Mouse (Mus musculus) midbrain, embryonic 16.5 days (tissue): ENCODE measurements around the gene Hk1. TPM values are rescaled to one million over a fixed set of nuclear protein-coding genes. Genes with fewer than 3 reads are reported as not detected.

ENCODE experiments used
- ATAC-seq: fragments of 200-750 bp; cut with Nextera tagmentation; 2 replicates; pipeline ENCODE4 v1.8.0; 2017; ENCODE audit warnings: moderate TSS enrichment
- H3K27ac ChIP-seq: fragments of 300-500 bp; sonication (generic); 2 replicates; pipeline ENCODE4 v1.5.1; 2014; ENCODE audit warnings: mild to moderate bottlenecking, low read length, mixed read lengths
- H3K27me3 ChIP-seq: fragments of 300-500 bp; sonication (generic); 2 replicates; pipeline ENCODE4 v1.6.1; 2014; ENCODE audit warnings: low read depth, low read length, mixed read lengths; ENCODE audit not compliant: control insufficient read depth, insufficient read depth
- H3K36me3 ChIP-seq: fragments of 300-500 bp; sonication (generic); 2 replicates; pipeline ENCODE4 v1.6.1; 2014; ENCODE audit warnings: mild to moderate bottlenecking, low read length, moderate library complexity, mixed read lengths; ENCODE audit not compliant: control insufficient read depth, insufficient read depth
- H3K4me1 ChIP-seq: fragments of 300-500 bp; sonication (generic); 2 replicates; pipeline ENCODE4 v1.6.1; 2014; ENCODE audit warnings: mild to moderate bottlenecking, low read length, mixed read lengths; ENCODE audit not compliant: control insufficient read depth, insufficient read depth
- H3K4me2 ChIP-seq: fragments of 300-500 bp; sonication (generic); 2 replicates; pipeline ENCODE4 v1.6.1; 2014; ENCODE audit warnings: mild to moderate bottlenecking, low read length, mixed read lengths
- H3K4me3 ChIP-seq: fragments of 300-500 bp; sonication (generic); 2 replicates; pipeline ENCODE4 v1.5.1; 2014; ENCODE audit warnings: low read depth, mild to moderate bottlenecking, low read length, moderate library complexity, mixed read lengths
- H3K9ac ChIP-seq: fragments of 300-500 bp; sonication (generic); 2 replicates; pipeline ENCODE4 v1.6.1; 2014; ENCODE audit warnings: low read depth, low read length, mixed read lengths
- H3K9me3 ChIP-seq: fragments of 300-500 bp; sonication (generic); replicated peaks from 2 replicates; pipeline ENCODE4 v1.6.1; 2014; ENCODE audit warnings: mild to moderate bottlenecking, low read length, mixed read lengths; ENCODE audit not compliant: control insufficient read depth, poor library complexity, severe bottlenecking
- WGBS: fragments of 180-500 bp; shearing (Covaris S2); extraction: QIAGEN DNeasy Blood & Tissue Kit; methylation state at CpG from one replicate; pipeline ENCODE4 v1.1.7; 2014; 5-methylcytosine and 5-hydroxymethylcytosine counted together
- polyA plus RNA-seq: library from polyadenylated mRNA; unstranded; fragments of >200 nt; fragmentation: Nextera tagmentation; extraction: Ambion mirVana; gene quantifications from 2 replicates; pipeline ENCODE4 v1.2.1, GENCODE M21; 2015

Hk1 gene
- polyA plus RNA-seq, 1 experiment from 2014 or later = 155 TPM

DNA sequence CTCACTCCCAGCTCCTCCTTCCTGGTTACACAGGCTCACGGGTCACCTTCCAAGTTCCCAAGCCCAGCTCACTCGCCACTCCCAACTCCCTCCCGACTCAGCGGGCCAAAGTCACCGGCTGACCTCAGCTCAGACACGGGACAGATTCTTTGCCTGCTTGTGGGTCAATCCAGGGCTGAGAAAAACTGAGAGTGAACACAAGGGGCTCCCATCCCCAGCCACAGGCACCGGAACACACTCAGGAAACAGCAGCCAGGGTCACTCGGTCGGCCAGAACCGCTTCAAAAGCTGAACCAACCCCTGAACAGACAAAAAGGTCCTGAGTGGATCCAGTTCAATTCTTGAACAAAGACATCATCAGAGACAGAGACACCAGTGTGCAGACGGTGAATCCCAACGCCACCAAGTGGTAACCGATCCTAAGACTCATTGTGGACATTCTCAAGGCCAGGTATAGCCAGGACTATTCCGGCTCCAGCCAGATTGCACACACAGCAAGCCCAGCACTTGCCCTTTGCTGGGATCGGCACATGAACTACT, 65.8 kb downstream of the Hk1 start:
- H3K4me1 ChIP-seq = no peaks in the 10 kb centered on the region
- H3K4me3 ChIP-seq = no peak overlapping the region
- 57% methylated on average over 15 of the region's 15 CpGs for WGBS
- no peaks in the 10 kb centered on the region for H3K9me3 ChIP-seq
- H3K27ac ChIP-seq = no peak overlapping the region
- no peak overlapping the region for H3K9ac ChIP-seq
- H3K36me3 ChIP-seq = no peaks in the 10 kb centered on the region; the same call in 1 of the 2 replicates
- no peaks in the 10 kb centered on the region for H3K27me3 ChIP-seq
- ATAC-seq = no peak
- no peak overlapping the region for H3K4me2 ChIP-seq

DNA sequence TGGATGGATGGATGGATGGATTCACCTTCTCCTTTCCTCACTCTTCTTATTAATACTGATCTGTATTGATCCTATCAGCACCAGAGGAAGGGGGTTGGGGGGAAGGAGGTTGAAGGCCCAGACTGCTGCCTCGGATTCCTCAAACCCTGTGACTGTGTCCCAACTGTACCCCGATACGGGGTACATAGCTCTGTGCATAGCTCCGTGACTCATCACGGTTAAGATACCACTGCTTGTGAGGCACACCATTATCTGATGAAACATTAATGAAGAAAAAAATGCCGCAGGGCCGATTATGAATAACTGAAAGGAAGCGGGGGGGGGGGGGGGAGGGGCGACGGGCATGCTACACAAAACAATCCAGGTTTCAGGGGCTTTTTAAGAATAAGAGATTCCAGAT, 66.6 kb downstream of the Hk1 start:
- 81% methylated on average over 5 of the region's 10 CpGs for WGBS
- Histone ChIP-seq H3K27ac (no peak overlapping the region), H3K4me1 (no peaks in the 10 kb centered on the region), H3K4me2 (no peak overlapping the region), H3K36me3 (peaks cover 4% of the 10 kb centered on the region; the same call in 1 of the 2 replicates), H3K4me3 (no peak overlapping the region), H3K27me3 (no peaks in the 10 kb centered on the region), H3K9me3 (no peaks in the 10 kb centered on the region), H3K9ac (no peak overlapping the region)
- ATAC-seq = no peak

DNA sequence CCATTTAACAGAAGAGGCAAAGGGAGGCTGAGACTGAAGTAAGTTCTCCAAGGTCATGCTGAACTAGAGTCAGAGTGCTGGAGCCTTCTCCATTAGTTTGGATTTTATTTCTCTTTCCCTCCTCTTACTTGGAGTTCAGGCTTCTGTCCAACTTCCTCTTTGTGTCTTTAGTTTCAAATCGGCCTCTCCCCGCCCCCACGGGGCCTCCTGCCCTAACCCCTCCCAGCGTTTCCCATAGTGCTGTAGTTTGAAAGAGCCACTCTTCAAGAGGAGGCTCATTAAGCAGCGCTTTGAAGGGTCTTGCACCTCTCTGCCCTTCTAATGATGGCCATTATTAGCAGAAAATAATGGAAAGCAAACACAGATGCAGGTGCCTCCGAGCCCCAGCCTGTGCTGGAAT, 68.2 kb downstream of the Hk1 start:
- Histone ChIP-seq H3K9me3 (no peaks in the 10 kb centered on the region), H3K4me3 (no peak overlapping the region), H3K27ac (no peak overlapping the region), H3K36me3 (peaks cover 4% of the 10 kb centered on the region; the same call in 1 of the 2 replicates), H3K4me2 (no peak overlapping the region), H3K27me3 (no peaks in the 10 kb centered on the region), H3K4me1 (no peaks in the 10 kb centered on the region), H3K9ac (no peak overlapping the region)
- ATAC-seq = no peak
- 42% methylated on average over 6 of the region's 6 CpGs for WGBS

GRCm38 (mm10) chr10:62310259-62311039, 69.3 kb downstream of the Hk1 start:
- ATAC-seq = no peak

GRCm38 (mm10) chr10:62309593-62309992, 70.1 kb downstream of the Hk1 start:
- Histone ChIP-seq H3K36me3 (peaks cover 4% of the 10 kb centered on the region; the same call in 1 of the 2 replicates), H3K27ac (no peak overlapping the region), H3K4me2 (no peak overlapping the region), H3K27me3 (no peaks in the 10 kb centered on the region), H3K4me1 (no peaks in the 10 kb centered on the region), H3K9ac (no peak overlapping the region), H3K9me3 (no peaks in the 10 kb centered on the region), H3K4me3 (no peak overlapping the region)
- 89% methylated on average over 5 of the region's 5 CpGs for WGBS
- no peak for ATAC-seq

More at GRCm38 (mm10) chr10:62310259-62311039, 69.3 kb downstream of the Hk1 start:
- no peaks in the 10 kb centered on the region for H3K27me3 ChIP-seq
- H3K9ac ChIP-seq = no peak overlapping the region
- H3K4me2 ChIP-seq = no peak overlapping the region
- no peaks in the 10 kb centered on the region for H3K9me3 ChIP-seq
- peaks cover 4% of the 10 kb centered on the region; the same call in 1 of the 2 replicates for H3K36me3 ChIP-seq
- WGBS = 90% methylated on average over 10 of the region's 10 CpGs
- no peaks in the 10 kb centered on the region for H3K4me1 ChIP-seq
- H3K4me3 ChIP-seq = no peak overlapping the region
- no peak overlapping the region for H3K27ac ChIP-seq

DNA sequence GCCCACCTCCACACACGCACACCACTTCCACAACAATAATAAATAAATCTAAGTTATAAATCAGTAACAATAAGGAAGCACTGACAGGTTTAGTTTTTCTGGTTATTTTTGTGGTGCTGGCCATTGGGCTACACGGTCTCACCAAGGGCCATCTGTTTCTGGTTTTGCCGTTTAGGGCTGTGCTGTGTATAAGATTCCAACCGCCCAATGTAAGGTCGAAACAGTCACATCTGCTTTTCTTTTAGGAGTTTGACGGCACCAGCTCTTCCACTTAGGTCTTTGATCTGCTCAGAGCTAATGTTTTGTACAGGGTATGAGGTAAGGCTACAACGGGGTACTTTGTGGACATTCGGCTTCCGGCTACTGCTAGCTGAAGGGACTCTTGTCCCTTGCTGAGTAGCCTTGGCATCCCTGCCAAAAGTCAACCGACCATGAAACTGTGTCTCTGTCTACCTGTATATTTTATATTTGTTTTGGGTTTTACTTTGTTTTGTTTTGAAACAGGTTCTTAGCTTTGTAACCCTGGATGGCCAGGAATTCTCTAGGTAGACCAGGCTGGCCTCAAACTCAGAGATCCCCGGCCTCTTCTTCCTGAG, 70.7 kb downstream of the Hk1 start:
- 95% methylated on average over 11 of the region's 11 CpGs for WGBS
- no peak overlapping the region for H3K4me2 ChIP-seq
- no peak for ATAC-seq
- no peak overlapping the region for H3K27ac ChIP-seq
- H3K4me1 ChIP-seq = no peaks in the 10 kb centered on the region
- no peak overlapping the region for H3K9ac ChIP-seq
- H3K4me3 ChIP-seq = no peak overlapping the region
- no peaks in the 10 kb centered on the region for H3K9me3 ChIP-seq
- H3K27me3 ChIP-seq = no peaks in the 10 kb centered on the region
- H3K36me3 ChIP-seq = peaks cover 5% of the 10 kb centered on the region

DNA sequence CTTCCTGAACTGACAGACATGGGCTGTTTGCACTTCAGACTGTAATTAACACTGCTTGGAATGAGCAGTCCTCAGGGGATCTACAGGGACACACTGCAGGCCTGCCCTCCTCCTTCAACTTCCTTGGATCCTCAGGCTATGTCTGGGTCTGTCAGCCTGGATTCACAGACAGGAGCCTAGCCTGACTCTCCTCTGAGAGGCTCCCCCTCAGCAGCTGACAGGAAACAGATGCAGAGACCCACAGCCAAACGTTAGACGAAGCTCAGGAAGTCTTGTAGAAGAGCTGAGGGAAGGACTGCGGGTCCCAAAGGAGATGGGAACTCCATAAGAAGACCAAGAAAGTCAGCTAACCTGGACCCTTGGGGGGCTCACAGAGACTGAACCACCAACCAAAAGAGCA, 73.2 kb downstream of the Hk1 start:
- Histone ChIP-seq H3K27me3 (no peaks in the 10 kb centered on the region), H3K9ac (no peak overlapping the region), H3K36me3 (peaks cover 7% of the 10 kb centered on the region), H3K9me3 (no peaks in the 10 kb centered on the region), H3K4me1 (no peaks in the 10 kb centered on the region), H3K4me3 (no peak overlapping the region), H3K27ac (no peak overlapping the region), H3K4me2 (no peak overlapping the region)
- ATAC-seq = no peak
- 76% methylated on average over 3 of the region's 3 CpGs for WGBS

GRCm38 (mm10) chr10:62305090-62305489, 74.6 kb downstream of the Hk1 start:
- Histone ChIP-seq H3K4me3 (no peak overlapping the region), H3K9ac (no peak overlapping the region), H3K4me2 (no peak overlapping the region), H3K9me3 (no peaks in the 10 kb centered on the region), H3K27me3 (no peaks in the 10 kb centered on the region), H3K4me1 (no peaks in the 10 kb centered on the region), H3K27ac (no peak overlapping the region), H3K36me3 (peaks cover 7% of the 10 kb centered on the region)
- no peak for ATAC-seq
- 87% methylated on average over 6 of the region's 6 CpGs for WGBS
